Mouse (Mus musculus) brain, adult 10 weeks (tissue): ENCODE results near the gene Nrxn3. TPM values are rescaled to one million over a fixed set of nuclear protein-coding genes. Genes with fewer than 3 reads are reported as not detected.

ENCODE experiments used
- polyA plus RNA-seq: library from polyadenylated mRNA; stranded (reverse); fragments of 350-450 nt; fragmentation: Illumina TruSeq; extraction: RNeasy Lipid Tissue Mini Kit (QIAGEN cat#74804); gene quantifications from one replicate; pipeline ENCODE4 v1.2.3, GENCODE M21; 2015; ENCODE audit warnings: low read depth, low replicate concordance

Nrxn3 gene
- polyA plus RNA-seq: 79.3 TPM

DNA sequence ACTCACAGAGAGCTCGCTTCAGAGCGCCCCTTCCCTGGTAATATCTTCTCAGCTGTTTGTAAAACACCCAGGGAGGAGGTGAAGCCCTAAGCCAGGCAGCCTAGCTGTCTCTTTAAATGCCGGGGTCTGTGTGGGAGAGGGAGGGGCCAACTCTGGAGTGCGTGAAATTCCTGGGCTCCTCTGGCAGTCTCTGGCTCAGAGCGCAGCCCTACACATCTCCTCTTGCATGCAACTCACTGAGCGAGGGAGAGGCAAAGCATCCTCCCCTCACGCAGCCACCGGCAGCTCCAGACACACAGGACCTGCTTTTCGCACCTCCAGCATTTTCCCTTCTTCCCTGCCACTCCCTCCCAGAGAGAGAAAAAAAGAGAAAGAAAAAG is at the start of gene Nrxn3:
Nrxn3 (plus strand) TSS at position 186 of the 380 bp plus-strand sequence.

